Mouse (Mus musculus): ENCODE results near the gene Zc3h12d.
"Not testable (repeated sequence)": the region's sequence is repeated elsewhere in the genome, so short reads cannot be mapped to it uniquely, and the experiment has no call there.

Zc3h12d gene

DNA sequence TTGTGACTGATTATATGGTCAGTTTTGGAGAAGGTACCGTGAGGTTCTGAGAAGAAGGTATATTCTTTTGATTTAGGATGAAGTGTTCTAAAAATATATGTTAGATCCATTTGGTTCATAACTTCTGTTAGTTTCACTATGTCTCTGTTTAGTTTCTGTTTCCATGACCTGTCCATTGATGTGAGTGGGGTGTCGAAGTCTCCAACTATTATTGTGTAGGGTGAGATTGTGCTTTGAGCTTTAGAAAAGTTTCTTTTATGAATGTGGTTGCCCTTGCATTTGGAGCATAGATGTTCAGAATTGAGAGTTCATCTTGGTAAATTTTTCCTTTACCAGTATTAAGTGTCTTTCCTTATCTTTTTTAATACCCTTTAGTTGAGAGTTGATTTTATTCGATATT, 48.0 kb downstream of the Zc3h12d start:
- DNase-seq, result not testable (repeated sequence)

- no peak for DNase-seq
Measured at GRCm38 (mm10) chr10:7881971-7882370, 49.7 kb downstream of the Zc3h12d start.

DNA sequence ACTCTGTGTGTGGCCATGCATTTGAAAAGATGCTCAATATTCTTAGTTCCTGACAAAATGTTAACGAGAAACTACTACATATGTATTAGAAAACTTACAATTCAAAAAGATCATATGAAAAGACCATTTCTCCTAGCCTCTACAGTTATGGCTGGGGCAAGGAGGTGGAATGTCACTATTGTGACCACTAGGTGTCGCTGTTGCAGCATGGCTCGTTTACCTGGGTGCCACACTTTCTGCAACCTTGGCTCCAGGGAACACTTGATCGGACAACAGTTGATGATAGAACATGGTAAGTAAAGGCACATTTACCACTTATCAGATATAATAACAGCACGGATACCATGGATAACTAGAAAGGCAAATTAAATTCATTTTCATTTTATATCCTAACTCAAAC, 51.3 kb downstream of the Zc3h12d start:
- peak; percentile 77 for DNase-seq

GRCm38 (mm10) chr10:7888256-7888868, 56.1 kb downstream of the Zc3h12d start:
- DNase-seq, result no peak

DNA sequence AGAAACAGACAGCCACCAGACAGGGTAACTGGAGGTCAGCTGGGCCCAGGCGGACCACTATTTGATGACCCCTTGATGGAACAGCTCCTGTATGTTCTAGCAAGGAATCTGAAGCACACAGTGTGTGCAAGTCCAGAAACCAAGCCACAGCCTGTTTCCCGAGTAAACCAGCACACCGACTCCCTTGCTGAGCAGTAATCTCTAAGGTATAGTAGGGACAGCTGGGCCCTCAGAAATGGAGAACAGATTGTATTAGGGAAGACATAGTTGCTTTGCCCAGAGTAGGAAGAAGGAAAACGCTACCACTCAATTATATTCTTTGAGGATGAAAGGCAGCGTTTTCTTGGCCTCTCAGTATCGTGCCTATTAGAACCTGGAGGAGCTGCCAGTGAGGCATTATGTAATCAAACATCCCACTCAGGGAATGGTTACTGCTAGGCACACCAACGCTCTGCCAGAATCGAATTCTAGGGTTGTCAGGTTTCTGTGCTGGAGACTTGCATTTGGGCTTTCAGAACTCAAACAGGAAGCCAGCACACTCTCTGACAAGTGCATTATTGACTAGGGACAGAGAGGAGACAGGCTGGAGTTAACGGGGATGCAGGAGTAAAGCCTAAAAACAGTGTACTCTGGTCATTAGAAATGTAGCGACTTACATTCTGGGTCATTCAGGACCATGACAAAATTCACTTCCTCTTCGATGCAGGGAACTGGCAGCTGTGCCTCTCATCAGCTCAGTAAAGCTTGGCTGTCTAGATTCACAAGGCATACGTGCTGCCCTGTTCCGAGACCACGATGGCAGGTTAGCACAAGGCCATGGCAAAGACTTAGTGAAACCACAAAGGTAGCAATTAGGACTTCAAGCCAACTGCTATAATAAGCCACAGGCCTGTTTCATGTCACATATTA, 68.7 kb downstream of the Zc3h12d start:
- no peak for DNase-seq

DNA sequence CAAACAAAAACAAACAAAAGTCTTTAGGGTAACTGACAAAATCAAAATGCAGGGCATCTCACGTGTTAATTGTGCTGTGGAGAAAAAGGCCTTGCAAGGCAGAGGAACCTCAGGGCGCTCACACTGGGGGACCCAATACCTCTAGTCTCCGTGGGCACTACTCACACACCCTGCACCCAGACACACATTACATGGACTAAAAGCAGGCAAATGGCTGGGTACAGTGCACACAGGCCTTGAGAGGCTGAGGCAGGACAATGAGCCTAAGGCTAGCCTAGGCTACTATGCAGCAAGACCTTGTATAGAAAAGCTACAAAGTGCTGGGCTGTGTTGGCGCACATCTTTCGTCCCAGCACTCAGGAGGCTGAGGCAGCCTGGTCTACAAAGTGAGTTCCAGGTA, 71.9 kb downstream of the Zc3h12d start:
- DNase-seq, result no peak

DNA sequence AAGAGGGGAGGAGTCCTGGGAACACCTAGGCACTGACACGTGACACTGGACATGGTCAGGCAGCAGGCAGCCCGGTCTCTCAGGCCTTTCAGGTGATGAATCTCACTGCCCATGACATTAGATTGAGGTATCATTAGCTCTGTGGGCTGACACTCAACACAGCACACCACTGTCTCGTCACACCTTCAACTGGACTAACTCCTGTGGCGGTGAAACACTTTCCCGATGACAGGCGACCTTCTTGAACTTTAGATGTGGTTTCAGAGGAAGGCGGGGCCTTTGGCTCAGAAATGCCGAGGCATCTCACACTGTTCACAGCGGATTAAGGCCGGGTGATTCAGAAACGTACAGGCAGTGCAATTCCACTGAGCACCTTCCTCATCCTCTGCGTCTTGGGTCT, 74.9 kb downstream of the Zc3h12d start:
- DNase-seq, result no peak

GRCm38 (mm10) chr10:7911268-7911667, 79.0 kb downstream of the Zc3h12d start:
- DNase-seq, result peak; percentile 34
